Mouse (Mus musculus) cerebellum, adult 11 months (tissue): ENCODE results near the gene Pfkfb2.

ENCODE experiments used
- DNase-seq: peaks from one replicate; pipeline ENCODE4 v3.0.0; 2022

The Pfkfb2 gene

GRCm38 (mm10) chr1:130729153-130729552 lies at the start of gene Pfkfb2:
Gene Pfkfb2 (minus strand): TSS chr1:130729253.
- no peak for DNase-seq

- DNase-seq = no peak
These were observed 47.6 kb upstream of the Pfkfb2 start for GRCm38 (mm10) chr1:130776645-130777044.

GRCm38 (mm10) chr1:130775691-130776331 lies 46.8 kb upstream of the Pfkfb2 start:
- DNase-seq = no peak

- DNase-seq = no peak
These were observed 46.2 kb upstream of the Pfkfb2 start for GRCm38 (mm10) chr1:130775234-130775633.

- DNase-seq = no peak
These were observed 42.0 kb upstream of the Pfkfb2 start for GRCm38 (mm10) chr1:130770981-130771494.

GRCm38 (mm10) chr1:130770487-130770886 lies 41.4 kb upstream of the Pfkfb2 start:
- no peak for DNase-seq

- no peak for DNase-seq
These were observed 40.9 kb upstream of the Pfkfb2 start for GRCm38 (mm10) chr1:130769925-130770324.

- DNase-seq = no peak
These were observed 38.0 kb upstream of the Pfkfb2 start for GRCm38 (mm10) chr1:130767066-130767465.

- no peak for DNase-seq
These were observed 35.0 kb upstream of the Pfkfb2 start for GRCm38 (mm10) chr1:130764027-130764461.

- DNase-seq = no peak
These were observed 33.1 kb upstream of the Pfkfb2 start for GRCm38 (mm10) chr1:130762045-130762760.

- no peak for DNase-seq
These were observed 32.5 kb upstream of the Pfkfb2 start for GRCm38 (mm10) chr1:130761597-130761996.

GRCm38 (mm10) chr1:130759689-130760088 lies 30.6 kb upstream of the Pfkfb2 start:
- no peak for DNase-seq

GRCm38 (mm10) chr1:130746819-130747218 lies 17.8 kb upstream of the Pfkfb2 start:
- no peak for DNase-seq

GRCm38 (mm10) chr1:130745591-130745990 lies 16.5 kb upstream of the Pfkfb2 start:
- no peak for DNase-seq

GRCm38 (mm10) chr1:130744961-130745360 lies 15.9 kb upstream of the Pfkfb2 start:
- DNase-seq = no peak

GRCm38 (mm10) chr1:130744217-130744616 lies 15.2 kb upstream of the Pfkfb2 start:
- DNase-seq = no peak

GRCm38 (mm10) chr1:130743775-130744174 lies 14.7 kb upstream of the Pfkfb2 start:
- DNase-seq = no peak

GRCm38 (mm10) chr1:130742201-130742600 lies 13.1 kb upstream of the Pfkfb2 start:
- no peak for DNase-seq

GRCm38 (mm10) chr1:130740781-130741720 lies 12.0 kb upstream of the Pfkfb2 start:
- DNase-seq = no peak

GRCm38 (mm10) chr1:130740227-130740648 lies 11.2 kb upstream of the Pfkfb2 start:
- DNase-seq = peak; percentile 29

- no peak for DNase-seq
These were observed 10.6 kb upstream of the Pfkfb2 start for GRCm38 (mm10) chr1:130739636-130740035.

GRCm38 (mm10) chr1:130738551-130739106 lies 9.6 kb upstream of the Pfkfb2 start:
- DNase-seq = no peak

GRCm38 (mm10) chr1:130737916-130738315 lies 8.9 kb upstream of the Pfkfb2 start:
- no peak for DNase-seq
